Mouse (Mus musculus): ENCODE data around the gene C1qtnf3. TPM values are rescaled to one million over a fixed set of nuclear protein-coding genes. Genes with fewer than 3 reads are reported as not detected.
A peak's percentile ranks its signal among the peaks of the same experiment; 100 is the strongest.
"Not testable (repeated sequence)": the region's sequence is repeated elsewhere in the genome, so short reads cannot be mapped to it uniquely, and the experiment has no call there.

The C1qtnf3 gene
- polyA plus RNA-seq, 1 experiment from 2014 or later = 3.6 TPM

- WGBS = 81% methylated on average over 3 of the region's 3 CpGs
- no peaks in the 10 kb centered on the region for H3K9me3 ChIP-seq
Observed at GRCm38 (mm10) chr15:10969439-10969838, 17.3 kb downstream of the C1qtnf3 start.

GRCm38 (mm10) chr15:10970777-10971176 lies 18.6 kb downstream of the C1qtnf3 start:
- no peak for ATAC-seq (ENCODE audit: low FRiP score, low read depth)
- WGBS = 89% methylated on average over 5 of the region's 5 CpGs

More at GRCm38 (mm10) chr15:10969439-10969838, 17.3 kb downstream of the C1qtnf3 start:
- H3K4me3 ChIP-seq = no peak overlapping the region
- no peak for ATAC-seq (ENCODE audit: low FRiP score, low read depth)
- no peak overlapping the region for H3K27ac ChIP-seq (replicated peaks)
- no peaks in the 10 kb centered on the region for H3K27me3 ChIP-seq
- no peak overlapping the region for H3K9ac ChIP-seq
- no peaks in the 10 kb centered on the region for H3K4me1 ChIP-seq (replicated peaks)
- H3K4me2 ChIP-seq = no peak overlapping the region
- no peaks in the 10 kb centered on the region for H3K36me3 ChIP-seq

GRCm38 (mm10) chr15:10977151-10977550 lies 25.0 kb downstream of the C1qtnf3 start:
- no peaks in the 10 kb centered on the region for H3K36me3 ChIP-seq
- H3K4me3 ChIP-seq = no peak overlapping the region
- H3K4me2 ChIP-seq = no peak overlapping the region
- H3K9me3 ChIP-seq = no peaks in the 10 kb centered on the region
- H3K27me3 ChIP-seq = no peaks in the 10 kb centered on the region
- H3K9ac ChIP-seq = no peak overlapping the region
- ATAC-seq (ENCODE audit: low FRiP score, low read depth) = no peak
- peaks cover 6% of the 10 kb centered on the region for H3K4me1 ChIP-seq (replicated peaks)
- no peak overlapping the region for H3K27ac ChIP-seq (replicated peaks)

More at GRCm38 (mm10) chr15:10970777-10971176, 18.6 kb downstream of the C1qtnf3 start:
- Histone ChIP-seq H3K36me3 (no peaks in the 10 kb centered on the region), H3K27me3 (no peaks in the 10 kb centered on the region), H3K4me2 (no peak overlapping the region), H3K9ac (no peak overlapping the region), H3K9me3 (no peaks in the 10 kb centered on the region), H3K4me3 (no peak overlapping the region), H3K4me1 (replicated peaks) (no peaks in the 10 kb centered on the region), H3K27ac (replicated peaks) (no peak overlapping the region)

- Histone ChIP-seq H3K4me2 (peak overlapping the region; percentile 76), H3K9me3 (no peaks in the 10 kb centered on the region), H3K27ac (replicated peaks) (no peak overlapping the region), H3K4me1 (replicated peaks) (peaks cover 14% of the 10 kb centered on the region), H3K4me3 (no peak overlapping the region), H3K27me3 (no peaks in the 10 kb centered on the region), H3K9ac (no peak overlapping the region; the same call in 1 of the 2 replicates), H3K36me3 (no peaks in the 10 kb centered on the region)
- no peak for ATAC-seq (ENCODE audit: low FRiP score, low read depth)
- WGBS = 62% methylated on average over 2 of the region's 2 CpGs
Observed at GRCm38 (mm10) chr15:10980712-10981111, 28.6 kb downstream of the C1qtnf3 start.

- peak; percentile 100 for ATAC-seq (ENCODE audit: low FRiP score, low read depth)
- H3K4me3 ChIP-seq = peak within 1 kb of the TSS; percentile 84
- under 1% methylated on average over 52 of the region's 52 CpGs for WGBS
- no peaks in the 10 kb centered on the region for H3K27me3 ChIP-seq
- H3K27ac ChIP-seq (replicated peaks) = peak within 1 kb of the TSS; percentile 97
- peak within 1 kb of the TSS; percentile 76 for H3K9ac ChIP-seq
- H3K4me2 ChIP-seq = peak within 1 kb of the TSS; percentile 76
- H3K4me1 ChIP-seq (replicated peaks) = peaks cover 14% of the 10 kb centered on the region
- no peaks in the 10 kb centered on the region for H3K9me3 ChIP-seq
- no peaks in the 10 kb centered on the region for H3K36me3 ChIP-seq
Observed at GRCm38 (mm10) chr15:10981377-10982063, 29.4 kb downstream of the C1qtnf3 start, which contains the start of gene Amacr. Amacr (plus strand) TSS chr15:10981756.

DNA sequence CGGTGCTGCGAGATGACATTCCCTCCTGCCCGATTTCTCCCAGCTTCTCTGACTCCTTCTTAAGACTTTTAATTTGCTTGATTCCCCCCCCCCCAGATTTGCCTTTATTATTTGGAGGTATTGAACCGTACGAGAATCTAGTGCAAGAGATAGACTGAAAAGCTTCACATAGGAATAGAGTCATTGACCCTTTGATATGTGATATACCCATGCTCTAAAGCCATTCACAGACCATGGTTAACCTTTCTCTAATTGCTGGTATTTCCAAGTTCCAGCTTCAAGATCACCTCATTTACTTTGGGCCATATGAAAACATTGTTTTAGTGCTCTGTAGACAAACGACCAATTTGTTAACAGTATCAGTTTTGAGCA lies 29.9 kb downstream of the C1qtnf3 start:
- peak overlapping the region; percentile 84 for H3K4me3 ChIP-seq
- peak overlapping the region; percentile 76 for H3K4me2 ChIP-seq
- WGBS = 6% methylated on average over 6 of the region's 6 CpGs
- H3K27ac ChIP-seq (replicated peaks) = peak overlapping the region; percentile 97
- H3K9me3 ChIP-seq = no peaks in the 10 kb centered on the region
- H3K36me3 ChIP-seq = no peaks in the 10 kb centered on the region
- ATAC-seq (ENCODE audit: low FRiP score, low read depth) = peak; percentile 24; the same call in 1 of the 2 replicates
- H3K27me3 ChIP-seq = no peaks in the 10 kb centered on the region
- peaks cover 14% of the 10 kb centered on the region for H3K4me1 ChIP-seq (replicated peaks)
- peak overlapping the region; percentile 76 for H3K9ac ChIP-seq

- Histone ChIP-seq H3K9me3 (no peaks in the 10 kb centered on the region), H3K4me3 (no peak overlapping the region), H3K36me3 (peaks cover 7% of the 10 kb centered on the region; the same call in 1 of the 2 replicates), H3K27ac (replicated peaks) (no peak overlapping the region), H3K9ac (no peak overlapping the region), H3K4me1 (replicated peaks) (peaks cover 14% of the 10 kb centered on the region), H3K27me3 (no peaks in the 10 kb centered on the region), H3K4me2 (no peak overlapping the region)
- no peak for ATAC-seq (ENCODE audit: low FRiP score, low read depth)
- 86% methylated on average over 6 of the region's 6 CpGs for WGBS
Observed at GRCm38 (mm10) chr15:10985756-10986155, 33.6 kb downstream of the C1qtnf3 start.

GRCm38 (mm10) chr15:10986477-10986876 lies 34.3 kb downstream of the C1qtnf3 start:
- H3K4me3 ChIP-seq; H3K4me2 ChIP-seq; H3K9me3 ChIP-seq; H3K27me3 ChIP-seq; H3K36me3 ChIP-seq; H3K9ac ChIP-seq; H3K27ac ChIP-seq (replicated peaks); H3K4me1 ChIP-seq (replicated peaks); ATAC-seq (ENCODE audit: low FRiP score, low read depth): not testable (repeated sequence)
- 76% methylated on average over 2 of the region's 2 CpGs for WGBS

GRCm38 (mm10) chr15:10990411-10990810 lies 38.3 kb downstream of the C1qtnf3 start:
- WGBS = 73% methylated on average over 2 of the region's 2 CpGs

GRCm38 (mm10) chr15:10991566-10991965 lies 39.4 kb downstream of the C1qtnf3 start:
- H3K27ac ChIP-seq (replicated peaks) = no peak overlapping the region
- no peak overlapping the region for H3K9ac ChIP-seq
- H3K4me1 ChIP-seq (replicated peaks) = no peaks in the 10 kb centered on the region
- no peaks in the 10 kb centered on the region for H3K9me3 ChIP-seq
- 93% methylated on average over 1 of the region's 1 CpGs for WGBS
- H3K36me3 ChIP-seq = peaks cover 7% of the 10 kb centered on the region; the same call in 1 of the 2 replicates
- no peaks in the 10 kb centered on the region for H3K27me3 ChIP-seq
- H3K4me2 ChIP-seq = no peak overlapping the region
- H3K4me3 ChIP-seq = no peak overlapping the region
- no peak for ATAC-seq (ENCODE audit: low FRiP score, low read depth)

More at GRCm38 (mm10) chr15:10990411-10990810, 38.3 kb downstream of the C1qtnf3 start:
- no peaks in the 10 kb centered on the region for H3K4me1 ChIP-seq (replicated peaks)
- no peak overlapping the region for H3K4me3 ChIP-seq
- H3K9me3 ChIP-seq = no peaks in the 10 kb centered on the region
- H3K9ac ChIP-seq = no peak overlapping the region
- H3K27ac ChIP-seq (replicated peaks) = no peak overlapping the region
- no peaks in the 10 kb centered on the region for H3K27me3 ChIP-seq
- no peak for ATAC-seq (ENCODE audit: low FRiP score, low read depth)
- H3K4me2 ChIP-seq = no peak overlapping the region
- H3K36me3 ChIP-seq = peaks cover 7% of the 10 kb centered on the region; the same call in 1 of the 2 replicates

DNA sequence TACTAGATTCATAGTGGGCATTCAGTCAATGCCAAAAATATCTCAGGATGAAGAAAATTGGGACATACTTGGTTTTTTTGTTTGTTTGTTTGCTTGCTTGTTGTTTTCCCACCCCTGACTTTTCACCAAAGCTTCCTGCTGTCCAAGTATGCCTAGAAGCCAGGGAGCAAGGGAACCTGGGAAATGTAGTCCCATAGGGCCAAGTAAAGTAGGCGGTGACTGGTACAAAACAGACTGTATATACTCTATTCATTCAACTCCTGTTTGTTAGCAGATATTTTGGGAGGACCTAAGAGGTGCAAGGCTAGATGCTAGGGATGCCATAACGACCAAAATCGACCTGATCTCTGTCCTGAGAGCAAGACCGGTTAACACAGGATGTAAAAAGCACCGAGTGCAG lies 47.7 kb downstream of the C1qtnf3 start:
- Histone ChIP-seq H3K27me3 (no peaks in the 10 kb centered on the region), H3K36me3 (no peaks in the 10 kb centered on the region), H3K27ac (replicated peaks) (no peak overlapping the region), H3K9me3 (no peaks in the 10 kb centered on the region), H3K4me3 (no peak overlapping the region), H3K9ac (no peak overlapping the region), H3K4me2 (peak overlapping the region; percentile 21; the same call in 1 of the 2 replicates), H3K4me1 (replicated peaks) (no peaks in the 10 kb centered on the region)
- ATAC-seq (ENCODE audit: low FRiP score, low read depth) = peak; percentile 68; the same call in 1 of the 2 replicates
- WGBS = 55% methylated on average over 5 of the region's 5 CpGs

DNA sequence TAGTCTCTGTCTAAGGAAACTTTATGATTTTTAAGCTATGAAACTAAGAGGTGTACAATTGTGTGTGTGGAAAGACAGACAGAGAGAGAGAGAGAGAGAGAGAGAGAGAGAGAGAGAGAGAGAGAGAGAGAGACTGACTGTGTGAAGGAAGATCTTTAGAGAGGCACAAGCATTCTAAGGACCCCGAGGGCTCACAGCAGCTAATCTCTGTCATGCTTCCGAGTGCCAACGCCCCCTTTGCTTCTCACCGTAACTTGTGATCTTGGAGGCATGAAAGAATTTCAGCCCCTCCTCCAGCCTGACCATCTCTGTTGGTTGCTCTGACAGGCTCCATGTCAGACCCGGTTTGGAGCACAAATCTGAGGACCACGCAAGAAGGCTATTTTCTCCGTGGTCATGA lies 48.3 kb downstream of the C1qtnf3 start, which contains the start of gene Slc45a2:
Gene Slc45a2 (plus strand): TSS at position 301 of the 400 bp plus-strand sequence.
- Histone ChIP-seq H3K4me2 (peak within 1 kb of the TSS; percentile 21; the same call in 1 of the 2 replicates), H3K4me3 (no peak within 1 kb of the TSS), H3K27me3 (no peaks in the 10 kb centered on the region), H3K4me1 (replicated peaks) (no peaks in the 10 kb centered on the region), H3K36me3 (no peaks in the 10 kb centered on the region), H3K27ac (replicated peaks) (no peak within 1 kb of the TSS), H3K9me3 (no peaks in the 10 kb centered on the region), H3K9ac (no peak within 1 kb of the TSS)
- ATAC-seq (ENCODE audit: low FRiP score, low read depth) = no peak
- 61% methylated on average over 7 of the region's 7 CpGs for WGBS

All from hindbrain, embryonic 15.5 days (tissue).